Mouse (Mus musculus): ENCODE data around the gene Sec14l4. TPM values are rescaled to one million over a fixed set of nuclear protein-coding genes. Genes with fewer than 3 reads are reported as not detected.

Gene Sec14l4
- polyA plus RNA-seq, 1 experiment from 2014 or later, result not detected

GRCm38 (mm10) chr11:4047766-4048165 lies 16.5 kb downstream of the Sec14l4 start:
- no peak for ATAC-seq (ENCODE audit: extremely low read depth, insufficient number of reproducible peaks, low FRiP score, low TSS enrichment)
- Histone ChIP-seq H3K27ac (replicated peaks) (no peak overlapping the region), H3K36me3 (no peaks in the 10 kb centered on the region), H3K4me2 (no peak overlapping the region), H3K9me3 (no peaks in the 10 kb centered on the region; the same call in 1 of the 2 replicates), H3K4me3 (no peak overlapping the region), H3K27me3 (replicated peaks) (no peaks in the 10 kb centered on the region), H3K4me1 (no peaks in the 10 kb centered on the region), H3K9ac (no peak overlapping the region)
- 82% methylated on average over 2 of the region's 2 CpGs for WGBS

GRCm38 (mm10) chr11:4048438-4048837 lies 17.2 kb downstream of the Sec14l4 start:
- H3K9ac ChIP-seq, result no peak overlapping the region
- 84% methylated on average over 6 of the region's 6 CpGs for WGBS
- no peaks in the 10 kb centered on the region; the same call in 1 of the 2 replicates for H3K9me3 ChIP-seq
- no peak overlapping the region for H3K4me3 ChIP-seq
- no peaks in the 10 kb centered on the region for H3K36me3 ChIP-seq
- no peak overlapping the region for H3K27ac ChIP-seq (replicated peaks)
- no peaks in the 10 kb centered on the region for H3K27me3 ChIP-seq (replicated peaks)
- H3K4me1 ChIP-seq, result no peaks in the 10 kb centered on the region
- no peak for ATAC-seq (ENCODE audit: extremely low read depth, insufficient number of reproducible peaks, low FRiP score, low TSS enrichment)
- H3K4me2 ChIP-seq, result no peak overlapping the region

GRCm38 (mm10) chr11:4053586-4053985 lies 22.3 kb downstream of the Sec14l4 start:
- no peak overlapping the region for H3K9ac ChIP-seq
- WGBS, result 23% methylated on average over 5 of the region's 5 CpGs
- no peak overlapping the region for H3K4me3 ChIP-seq
- H3K27me3 ChIP-seq (replicated peaks), result no peaks in the 10 kb centered on the region; the same call in 1 of the 2 replicates
- no peak overlapping the region for H3K4me2 ChIP-seq
- H3K9me3 ChIP-seq, result no peaks in the 10 kb centered on the region; the same call in 1 of the 2 replicates
- H3K36me3 ChIP-seq, result no peaks in the 10 kb centered on the region
- H3K27ac ChIP-seq (replicated peaks), result no peak overlapping the region
- ATAC-seq (ENCODE audit: extremely low read depth, insufficient number of reproducible peaks, low FRiP score, low TSS enrichment), result no peak
- H3K4me1 ChIP-seq, result no peaks in the 10 kb centered on the region

GRCm38 (mm10) chr11:4060866-4061575 lies 29.8 kb downstream of the Sec14l4 start:
- Histone ChIP-seq H3K9ac (no peak overlapping the region), H3K27me3 (replicated peaks) (peaks cover 23% of the 10 kb centered on the region), H3K27ac (replicated peaks) (no peak overlapping the region), H3K36me3 (no peaks in the 10 kb centered on the region), H3K4me3 (no peak overlapping the region), H3K4me2 (no peak overlapping the region), H3K9me3 (no peaks in the 10 kb centered on the region), H3K4me1 (no peaks in the 10 kb centered on the region)
- 71% methylated on average over 5 of the region's 5 CpGs for WGBS
- no peak for ATAC-seq (ENCODE audit: extremely low read depth, insufficient number of reproducible peaks, low FRiP score, low TSS enrichment)

- H3K4me1 ChIP-seq, result no peaks in the 10 kb centered on the region
- peaks cover 23% of the 10 kb centered on the region for H3K27me3 ChIP-seq (replicated peaks)
- H3K27ac ChIP-seq (replicated peaks), result no peak overlapping the region
- no peak overlapping the region for H3K4me3 ChIP-seq
- WGBS, result 80% methylated on average over 4 of the region's 4 CpGs
- H3K9me3 ChIP-seq, result no peaks in the 10 kb centered on the region
- no peak overlapping the region for H3K9ac ChIP-seq
- ATAC-seq (ENCODE audit: extremely low read depth, insufficient number of reproducible peaks, low FRiP score, low TSS enrichment), result no peak
- no peak overlapping the region for H3K4me2 ChIP-seq
- no peaks in the 10 kb centered on the region for H3K36me3 ChIP-seq
Measured at GRCm38 (mm10) chr11:4062523-4062922, 31.3 kb downstream of the Sec14l4 start.

DNA sequence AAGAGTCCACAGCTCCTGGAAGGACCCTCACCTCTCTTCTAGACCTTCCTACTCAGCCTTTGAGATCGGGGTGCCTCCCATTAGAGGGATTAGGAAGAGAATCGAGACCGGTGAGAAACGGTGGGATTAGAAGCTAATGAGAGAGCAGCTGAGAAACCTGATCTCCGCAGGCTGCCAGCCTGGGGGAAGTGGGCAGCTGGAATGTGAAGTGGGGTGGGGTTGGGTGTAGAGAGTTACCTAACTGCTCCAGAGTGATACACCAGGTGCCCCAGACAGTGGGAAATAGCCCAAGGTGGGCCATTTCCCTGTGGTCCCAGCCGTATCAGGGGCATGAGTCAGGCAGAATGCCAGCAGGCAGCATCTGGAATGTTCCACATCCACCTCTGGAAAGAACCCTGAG lies 31.7 kb downstream of the Sec14l4 start:
- Histone ChIP-seq H3K9ac (no peak overlapping the region), H3K27ac (replicated peaks) (no peak overlapping the region), H3K36me3 (no peaks in the 10 kb centered on the region), H3K9me3 (no peaks in the 10 kb centered on the region), H3K27me3 (replicated peaks) (peaks cover 23% of the 10 kb centered on the region), H3K4me1 (no peaks in the 10 kb centered on the region), H3K4me2 (no peak overlapping the region), H3K4me3 (no peak overlapping the region)
- 29% methylated on average over 6 of the region's 6 CpGs for WGBS
- ATAC-seq (ENCODE audit: extremely low read depth, insufficient number of reproducible peaks, low FRiP score, low TSS enrichment), result no peak

- Histone ChIP-seq H3K9me3 (no peaks in the 10 kb centered on the region), H3K4me3 (no peak within 1 kb of the TSS), H3K9ac (no peak within 1 kb of the TSS), H3K4me2 (no peak within 1 kb of the TSS), H3K27me3 (replicated peaks) (peaks cover 23% of the 10 kb centered on the region), H3K4me1 (no peaks in the 10 kb centered on the region), H3K27ac (replicated peaks) (no peak within 1 kb of the TSS), H3K36me3 (no peaks in the 10 kb centered on the region)
- ATAC-seq (ENCODE audit: extremely low read depth, insufficient number of reproducible peaks, low FRiP score, low TSS enrichment), result no peak
- 43% methylated on average over 5 of the region's 5 CpGs for WGBS
Measured at GRCm38 (mm10) chr11:4064627-4065122, 33.4 kb downstream of the Sec14l4 start, which contains the start of gene Sec14l3. TSS of gene Sec14l3 (plus strand) at chr11:4064841.

GRCm38 (mm10) chr11:4069664-4070063 lies 38.4 kb downstream of the Sec14l4 start:
- ATAC-seq (ENCODE audit: extremely low read depth, insufficient number of reproducible peaks, low FRiP score, low TSS enrichment), result no peak
- no peak overlapping the region for H3K4me3 ChIP-seq
- H3K9me3 ChIP-seq, result no peaks in the 10 kb centered on the region
- no peak overlapping the region for H3K27ac ChIP-seq (replicated peaks)
- no peak overlapping the region for H3K4me2 ChIP-seq
- H3K9ac ChIP-seq, result no peak overlapping the region
- H3K4me1 ChIP-seq, result no peaks in the 10 kb centered on the region
- H3K27me3 ChIP-seq (replicated peaks), result peaks cover 5% of the 10 kb centered on the region
- H3K36me3 ChIP-seq, result no peaks in the 10 kb centered on the region
- WGBS, result 70% methylated on average over 1 of the region's 1 CpGs

- Histone ChIP-seq H3K27me3 (replicated peaks) (0 out of 2 replicates have a peak, but pooled peaks cover 7% of the 10 kb centered on the region), H3K27ac (replicated peaks) (no peak overlapping the region), H3K9me3 (no peaks in the 10 kb centered on the region), H3K4me1 (no peaks in the 10 kb centered on the region), H3K4me3 (no peak overlapping the region), H3K36me3 (no peaks in the 10 kb centered on the region), H3K9ac (no peak overlapping the region), H3K4me2 (no peak overlapping the region)
- no peak for ATAC-seq (ENCODE audit: extremely low read depth, insufficient number of reproducible peaks, low FRiP score, low TSS enrichment)
- 11% methylated on average over 8 of the region's 8 CpGs for WGBS
Measured at GRCm38 (mm10) chr11:4076633-4077032, 45.4 kb downstream of the Sec14l4 start.

DNA sequence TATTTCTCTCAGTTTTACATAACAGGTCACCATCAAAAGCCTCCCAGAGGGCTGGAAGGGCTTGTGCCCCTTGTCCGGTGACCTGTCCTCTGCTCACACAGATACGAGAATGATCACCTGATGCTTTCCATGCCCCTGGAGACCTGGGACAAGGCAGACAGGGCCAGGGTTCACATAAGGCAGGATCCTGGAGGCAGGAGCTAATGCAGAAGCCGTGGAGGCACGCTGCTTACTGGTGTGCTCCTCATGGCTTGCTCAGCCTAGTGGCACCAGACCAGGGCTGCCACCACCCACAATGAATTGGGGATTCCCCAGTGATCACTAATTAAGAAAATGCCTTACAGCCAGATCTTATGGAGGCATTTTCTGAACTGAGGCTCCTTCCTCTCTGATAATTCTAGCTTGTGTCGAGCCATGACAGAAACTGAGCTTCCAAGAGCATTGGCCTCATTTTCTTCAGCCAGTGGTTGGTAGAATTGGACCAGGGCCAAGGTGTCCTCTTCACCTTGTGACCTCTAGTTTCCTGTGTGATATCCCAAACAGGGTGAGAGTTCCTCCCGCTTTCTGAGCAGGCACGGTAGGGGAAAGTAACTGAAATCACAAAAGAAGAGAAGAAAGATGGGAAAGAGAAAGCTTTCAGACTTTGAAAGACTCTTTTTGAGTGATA lies 47.1 kb downstream of the Sec14l4 start:
- H3K4me1 ChIP-seq, result no peaks in the 10 kb centered on the region
- H3K9ac ChIP-seq, result no peak overlapping the region
- no peaks in the 10 kb centered on the region for H3K36me3 ChIP-seq
- H3K4me3 ChIP-seq, result no peak overlapping the region
- H3K4me2 ChIP-seq, result no peak overlapping the region
- 68% methylated on average over 7 of the region's 7 CpGs for WGBS
- 0 out of 2 replicates have a peak, but pooled peaks cover 7% of the 10 kb centered on the region for H3K27me3 ChIP-seq (replicated peaks)
- no peak overlapping the region for H3K27ac ChIP-seq (replicated peaks)
- ATAC-seq (ENCODE audit: extremely low read depth, insufficient number of reproducible peaks, low FRiP score, low TSS enrichment), result no peak
- no peaks in the 10 kb centered on the region for H3K9me3 ChIP-seq

DNA sequence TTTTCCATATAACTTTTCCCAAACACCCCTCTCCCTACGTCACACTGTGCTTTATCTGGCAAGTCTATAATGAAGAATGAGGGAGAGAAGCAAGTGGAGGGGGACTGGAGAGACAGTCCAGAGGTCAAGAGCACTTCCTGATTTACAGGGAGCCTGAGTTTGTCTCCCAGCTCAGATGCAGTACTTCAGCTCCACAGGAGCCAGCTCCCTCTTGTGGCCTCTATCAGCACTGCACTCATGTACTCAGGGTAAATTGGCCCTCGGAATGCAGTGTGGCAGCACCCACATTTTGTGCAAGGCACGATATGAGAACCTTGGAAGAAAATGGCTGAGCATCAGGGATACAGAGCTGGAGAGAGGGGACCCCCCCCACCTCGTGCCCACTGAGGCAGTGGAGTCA lies 49.0 kb downstream of the Sec14l4 start:
- Histone ChIP-seq H3K36me3 (no peaks in the 10 kb centered on the region), H3K27ac (replicated peaks) (no peak overlapping the region), H3K4me2 (no peak overlapping the region), H3K27me3 (replicated peaks) (0 out of 2 replicates have a peak, but pooled peaks cover 7% of the 10 kb centered on the region), H3K9me3 (no peaks in the 10 kb centered on the region), H3K4me3 (no peak overlapping the region), H3K9ac (no peak overlapping the region), H3K4me1 (no peaks in the 10 kb centered on the region)
- 11% methylated on average over 4 of the region's 4 CpGs for WGBS
- ATAC-seq (ENCODE audit: extremely low read depth, insufficient number of reproducible peaks, low FRiP score, low TSS enrichment), result no peak
